Mouse (Mus musculus): ENCODE data around the gene Actl6a. TPM values are rescaled to one million over a fixed set of nuclear protein-coding genes. Genes with fewer than 3 reads are reported as not detected.

Actl6a gene
- polyA plus RNA-seq, 1 experiment = 31.7 TPM

DNA sequence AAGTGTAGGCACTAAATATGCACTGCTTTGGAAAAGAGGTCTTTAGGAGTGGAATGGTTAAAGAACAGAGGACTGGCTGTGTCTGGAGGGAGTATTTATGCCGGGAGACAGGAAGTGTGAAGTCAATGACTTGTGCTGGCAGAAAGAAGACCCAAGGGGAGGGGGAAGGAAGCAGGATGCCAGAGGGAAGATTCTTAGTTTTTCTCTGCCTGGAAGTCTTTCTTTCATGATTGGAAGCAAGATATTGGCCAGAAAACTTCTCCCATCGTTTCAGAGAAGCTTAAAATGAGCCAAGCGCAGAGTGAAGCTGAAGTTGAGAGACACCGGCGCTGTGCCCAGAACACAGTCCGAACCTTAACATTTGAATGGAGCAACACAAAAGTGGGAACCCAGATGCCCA is 36.9 kb upstream of the Actl6a start:
- TF ChIP-seq CTCF (IDR thresholded peaks at IDR 0.05; ENCODE audit: low read depth, low read length) (no peak), POLR2A (IDR thresholded peaks at IDR 0.05; ENCODE audit: borderline replicate concordance, low read depth, low read length) (no peak)
- H3K27ac ChIP-seq (ENCODE audit: insufficient read depth, low read depth, low read length) = peak overlapping the region; percentile 59
- no peak overlapping the region for H3K4me3 ChIP-seq (ENCODE audit: insufficient read depth, low read length)
- H3K4me1 ChIP-seq (ENCODE audit: control insufficient read depth, insufficient read depth, low read length) = peaks cover 21% of the 10 kb centered on the region

DNA sequence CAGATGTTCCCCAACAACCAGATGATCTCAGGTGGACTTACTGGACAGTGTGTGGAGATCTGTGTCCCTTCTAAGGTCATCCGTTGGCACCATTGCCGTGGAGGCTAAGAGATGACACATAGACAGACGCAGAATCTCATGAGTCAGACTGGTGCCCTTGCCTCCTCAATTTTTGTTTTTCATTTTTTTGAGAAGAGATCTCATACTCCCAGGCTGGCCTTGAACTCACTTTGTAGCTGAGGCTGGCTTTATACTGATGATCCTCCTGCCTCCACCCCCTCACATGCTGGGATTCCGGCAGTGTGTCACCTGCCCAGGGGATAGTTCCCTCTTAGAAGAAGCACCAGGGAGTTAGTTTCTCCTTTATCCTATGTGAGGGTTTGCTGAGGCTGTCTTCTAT is 35.9 kb upstream of the Actl6a start:
- no peak for TF ChIP-seq POLR2A (IDR thresholded peaks at IDR 0.05; ENCODE audit: borderline replicate concordance, low read depth, low read length)
- no peak for TF ChIP-seq CTCF (IDR thresholded peaks at IDR 0.05; ENCODE audit: low read depth, low read length)
- H3K4me3 ChIP-seq (ENCODE audit: insufficient read depth, low read length) = no peak overlapping the region

DNA sequence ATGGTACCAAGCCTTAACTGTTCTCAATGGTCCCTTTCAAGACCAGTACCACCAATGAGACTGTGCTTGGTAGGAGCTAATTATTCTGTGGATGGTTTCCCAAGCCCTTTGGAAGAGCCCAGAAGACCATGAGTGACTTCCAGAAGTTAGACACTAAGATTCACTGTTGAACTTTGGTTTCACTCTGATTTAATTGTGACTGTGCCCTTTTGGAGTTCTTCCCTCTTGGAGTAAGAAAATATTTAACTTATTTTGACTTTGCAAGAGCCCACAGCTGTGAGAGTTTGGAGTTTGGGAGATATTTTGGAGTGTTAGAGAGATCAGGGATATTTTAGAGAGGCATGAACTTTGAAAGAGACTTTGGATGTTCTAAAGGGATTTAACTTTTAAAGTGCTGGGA is 32.9 kb upstream of the Actl6a start:
- no peak for TF ChIP-seq POLR2A (IDR thresholded peaks at IDR 0.05; ENCODE audit: borderline replicate concordance, low read depth, low read length)
- no peak for TF ChIP-seq CTCF (IDR thresholded peaks at IDR 0.05; ENCODE audit: low read depth, low read length)
- H3K4me1 ChIP-seq (ENCODE audit: control insufficient read depth, insufficient read depth, low read length) = peaks cover 15% of the 10 kb centered on the region
- no peak overlapping the region for H3K27ac ChIP-seq (ENCODE audit: insufficient read depth, low read depth, low read length)
- H3K4me3 ChIP-seq (ENCODE audit: insufficient read depth, low read length) = no peak overlapping the region

More for the DNA sequence above, 35.9 kb upstream of the Actl6a start:
- Histone ChIP-seq H3K27ac (ENCODE audit: insufficient read depth, low read depth, low read length) (no peak overlapping the region), H3K4me1 (ENCODE audit: control insufficient read depth, insufficient read depth, low read length) (peaks cover 21% of the 10 kb centered on the region)

DNA sequence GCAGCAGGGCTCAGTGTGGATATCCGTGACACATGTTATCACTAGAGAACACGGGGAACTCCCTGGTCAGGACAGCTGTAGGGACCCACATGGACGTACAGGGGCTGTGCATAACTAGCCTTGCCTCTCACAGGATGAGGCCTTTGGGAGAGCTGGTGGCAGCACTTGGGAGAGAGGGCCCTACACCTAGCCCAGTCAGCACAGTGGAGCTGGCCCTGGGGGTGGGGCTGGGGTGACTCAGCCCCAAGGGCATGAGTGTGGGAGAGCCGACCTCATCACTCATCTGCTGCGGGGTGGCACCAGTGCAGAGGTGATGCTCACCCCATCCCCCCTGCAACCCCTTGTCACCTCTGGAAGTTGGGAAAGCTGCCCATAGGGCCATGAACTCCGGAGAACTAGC is 29.7 kb upstream of the Actl6a start:
- no peak overlapping the region for H3K27ac ChIP-seq (ENCODE audit: insufficient read depth, low read depth, low read length)
- H3K4me3 ChIP-seq (ENCODE audit: insufficient read depth, low read length) = no peak overlapping the region
- no peak for TF ChIP-seq CTCF (IDR thresholded peaks at IDR 0.05; ENCODE audit: low read depth, low read length)
- TF ChIP-seq POLR2A (IDR thresholded peaks at IDR 0.05; ENCODE audit: borderline replicate concordance, low read depth, low read length) = no peak
- no peaks in the 10 kb centered on the region for H3K4me1 ChIP-seq (ENCODE audit: control insufficient read depth, insufficient read depth, low read length)

DNA sequence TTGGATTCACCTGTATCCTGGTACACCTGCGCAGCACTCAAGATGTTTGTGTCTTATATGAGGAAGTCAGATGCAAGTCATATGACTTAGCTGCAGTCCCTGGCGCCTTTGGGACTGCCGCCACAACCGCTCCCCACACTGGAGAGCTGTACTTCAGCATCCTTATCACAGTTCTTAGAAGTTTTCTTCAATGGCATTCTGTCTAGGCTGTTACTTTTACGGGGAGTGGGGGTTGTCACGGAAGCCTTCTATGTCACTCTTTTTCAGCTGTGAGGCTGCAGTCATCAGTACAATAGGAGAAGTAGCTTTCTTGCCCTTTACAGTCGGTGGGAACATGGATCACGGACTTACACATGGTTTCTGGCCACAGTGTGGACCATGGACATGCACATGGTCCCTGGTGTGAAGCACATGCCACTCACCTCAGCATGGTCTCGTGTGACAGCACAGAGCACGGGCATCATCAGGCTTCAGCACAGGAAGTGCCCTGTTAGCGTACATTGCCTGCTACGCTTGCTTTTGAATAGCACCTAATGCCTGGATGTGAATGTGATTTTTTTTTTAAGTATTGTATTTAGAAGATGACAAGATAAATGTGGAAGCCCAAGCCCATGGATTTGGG is 23.1 kb upstream of the Actl6a start:
- Histone ChIP-seq H3K4me3 (ENCODE audit: insufficient read depth, low read length) (no peak overlapping the region), H3K27ac (ENCODE audit: insufficient read depth, low read depth, low read length) (no peak overlapping the region), H3K4me1 (ENCODE audit: control insufficient read depth, insufficient read depth, low read length) (no peaks in the 10 kb centered on the region)
- TF ChIP-seq CTCF (IDR thresholded peaks at IDR 0.05; ENCODE audit: low read depth, low read length) (no peak), POLR2A (IDR thresholded peaks at IDR 0.05; ENCODE audit: borderline replicate concordance, low read depth, low read length) (no peak)

DNA sequence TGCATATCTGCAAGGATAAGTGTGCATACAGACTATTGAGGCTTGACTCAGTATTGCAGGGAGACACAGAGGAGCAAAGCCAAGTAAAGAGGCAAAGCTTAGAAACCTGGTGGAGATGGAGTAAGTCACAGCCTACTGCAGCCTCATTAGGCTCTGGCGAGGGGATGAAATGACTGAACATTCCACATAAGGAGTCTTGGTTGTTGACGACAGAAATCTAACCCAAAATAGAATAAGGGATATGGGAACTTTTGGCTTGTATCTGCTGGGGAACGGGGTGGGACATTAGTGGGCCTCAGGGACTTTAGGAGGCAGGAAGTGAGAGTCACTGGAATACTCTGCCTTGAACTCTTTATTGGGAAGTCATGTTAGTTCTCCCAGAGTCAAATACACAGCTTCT is 21.5 kb upstream of the Actl6a start:
- Histone ChIP-seq H3K27ac (ENCODE audit: insufficient read depth, low read depth, low read length) (no peak overlapping the region), H3K4me1 (ENCODE audit: control insufficient read depth, insufficient read depth, low read length) (no peaks in the 10 kb centered on the region), H3K4me3 (ENCODE audit: insufficient read depth, low read length) (no peak overlapping the region)
- no peak for TF ChIP-seq POLR2A (IDR thresholded peaks at IDR 0.05; ENCODE audit: borderline replicate concordance, low read depth, low read length)
- TF ChIP-seq CTCF (IDR thresholded peaks at IDR 0.05; ENCODE audit: low read depth, low read length) = no peak

DNA sequence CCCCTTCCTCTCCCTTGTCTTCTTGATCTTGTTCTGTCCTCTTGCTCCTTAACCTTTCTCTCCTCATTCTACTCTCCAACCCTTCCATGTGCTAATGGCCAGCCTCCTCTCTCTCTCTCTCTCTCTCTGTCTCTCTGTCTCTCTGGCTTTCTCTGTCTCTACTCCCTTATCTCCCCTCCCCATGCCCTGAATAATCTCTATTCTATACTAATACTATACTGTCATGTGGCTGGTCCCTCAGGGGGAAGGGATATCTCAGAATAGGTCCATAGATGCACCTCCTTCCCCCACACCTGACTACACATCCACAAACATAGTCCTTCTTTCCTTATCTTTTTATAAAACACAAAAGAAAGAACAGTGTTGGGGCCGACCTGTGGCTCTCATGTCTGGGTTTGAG is 19.6 kb upstream of the Actl6a start:
- H3K27ac ChIP-seq (ENCODE audit: insufficient read depth, low read depth, low read length) = no peak overlapping the region
- TF ChIP-seq POLR2A (IDR thresholded peaks at IDR 0.05; ENCODE audit: borderline replicate concordance, low read depth, low read length) = no peak
- no peak for TF ChIP-seq CTCF (IDR thresholded peaks at IDR 0.05; ENCODE audit: low read depth, low read length)
- no peaks in the 10 kb centered on the region for H3K4me1 ChIP-seq (ENCODE audit: control insufficient read depth, insufficient read depth, low read length)
- H3K4me3 ChIP-seq (ENCODE audit: insufficient read depth, low read length) = no peak overlapping the region

DNA sequence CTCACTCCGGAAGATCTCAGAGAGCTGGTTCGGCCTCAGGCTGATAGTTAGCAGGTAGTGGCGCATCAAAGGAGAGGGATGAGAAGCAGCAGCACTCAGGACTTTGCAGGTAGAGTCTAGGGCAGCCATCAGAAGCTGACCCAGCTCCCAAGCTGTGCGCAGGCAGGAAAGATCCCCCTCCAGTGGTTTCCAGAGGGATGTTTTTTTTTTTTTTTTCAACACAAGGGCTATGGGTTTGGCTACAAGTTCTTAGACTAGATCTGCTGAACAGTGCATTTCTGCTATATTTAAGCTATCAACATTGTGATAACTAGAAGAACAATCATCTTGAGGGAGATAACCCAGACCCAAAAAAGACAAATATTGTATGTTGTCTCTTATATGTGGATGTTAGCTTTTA is 18.9 kb upstream of the Actl6a start:
- H3K27ac ChIP-seq (ENCODE audit: insufficient read depth, low read depth, low read length) = no peak overlapping the region
- no peak for TF ChIP-seq CTCF (IDR thresholded peaks at IDR 0.05; ENCODE audit: low read depth, low read length)
- TF ChIP-seq POLR2A (IDR thresholded peaks at IDR 0.05; ENCODE audit: borderline replicate concordance, low read depth, low read length) = no peak
- no peaks in the 10 kb centered on the region for H3K4me1 ChIP-seq (ENCODE audit: control insufficient read depth, insufficient read depth, low read length)
- H3K4me3 ChIP-seq (ENCODE audit: insufficient read depth, low read length) = no peak overlapping the region

DNA sequence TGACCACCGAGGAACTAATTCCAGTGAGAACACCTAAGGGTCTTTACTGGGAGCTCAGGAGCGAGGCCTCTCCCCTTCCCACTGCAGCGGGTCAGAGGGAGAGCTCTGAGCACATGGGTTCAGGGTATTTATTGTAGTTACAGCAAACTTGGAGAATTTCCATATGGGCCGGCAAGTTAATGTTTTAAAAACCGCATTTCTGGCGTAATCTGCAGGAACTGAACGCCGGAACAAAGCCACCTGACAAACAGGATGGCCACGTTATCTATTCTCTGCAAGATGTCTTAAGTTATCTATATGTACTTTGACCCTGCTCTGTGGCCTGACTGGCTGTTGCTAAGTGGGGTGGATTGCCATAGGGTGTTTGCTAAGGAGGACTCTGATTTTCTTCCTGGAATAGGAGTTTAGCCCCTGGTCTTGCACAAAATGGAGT is 16.5 kb upstream of the Actl6a start:
- no peak overlapping the region for H3K27ac ChIP-seq (ENCODE audit: insufficient read depth, low read depth, low read length)
- H3K4me1 ChIP-seq (ENCODE audit: control insufficient read depth, insufficient read depth, low read length) = no peaks in the 10 kb centered on the region
- no peak overlapping the region for H3K4me3 ChIP-seq (ENCODE audit: insufficient read depth, low read length)
- TF ChIP-seq POLR2A (IDR thresholded peaks at IDR 0.05; ENCODE audit: borderline replicate concordance, low read depth, low read length) (no peak), CTCF (IDR thresholded peaks at IDR 0.05; ENCODE audit: low read depth, low read length) (no peak)

DNA sequence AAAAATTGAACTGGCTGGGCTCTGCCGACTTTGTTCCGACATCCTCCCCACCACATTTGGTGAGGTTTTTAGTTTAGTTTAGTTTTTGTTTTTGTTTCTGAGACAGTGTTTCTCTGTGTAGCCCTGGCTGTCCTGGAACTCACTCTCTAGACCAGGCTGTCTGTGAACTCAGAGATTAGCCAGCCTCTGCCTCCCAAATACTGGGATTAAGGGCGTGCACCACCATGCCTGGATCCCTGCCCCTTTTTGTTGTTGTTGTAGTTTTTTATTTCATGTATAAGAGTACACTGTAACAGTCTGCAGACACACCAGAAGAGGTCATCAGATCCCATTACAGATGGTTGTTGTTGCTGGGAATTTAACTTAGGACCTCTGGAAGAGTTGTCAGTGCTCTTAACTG is 16.1 kb upstream of the Actl6a start:
- no peak for TF ChIP-seq CTCF (IDR thresholded peaks at IDR 0.05; ENCODE audit: low read depth, low read length)
- TF ChIP-seq POLR2A (IDR thresholded peaks at IDR 0.05; ENCODE audit: borderline replicate concordance, low read depth, low read length) = no peak
- H3K27ac ChIP-seq (ENCODE audit: insufficient read depth, low read depth, low read length) = no peak overlapping the region
- H3K4me1 ChIP-seq (ENCODE audit: control insufficient read depth, insufficient read depth, low read length) = no peaks in the 10 kb centered on the region
- H3K4me3 ChIP-seq (ENCODE audit: insufficient read depth, low read length) = no peak overlapping the region

DNA sequence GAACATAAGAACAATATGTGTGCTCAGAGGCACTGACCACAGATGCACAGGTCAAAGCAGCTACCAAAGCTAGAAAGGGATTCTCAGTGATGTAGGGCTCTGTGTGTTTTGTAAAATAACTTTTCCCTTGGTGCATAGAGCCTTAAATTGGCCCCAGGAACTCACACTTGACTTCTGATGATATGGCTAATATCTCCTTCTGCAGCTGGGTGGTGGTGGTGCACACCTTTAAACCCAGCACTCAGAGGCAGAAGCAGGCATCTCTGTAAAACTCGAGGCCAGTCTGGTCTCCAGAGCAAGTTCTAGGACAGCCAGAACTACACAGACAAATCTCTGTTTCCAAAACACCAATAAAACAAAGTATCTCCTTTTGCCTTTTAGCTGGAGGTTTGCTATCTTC is 15.2 kb upstream of the Actl6a start:
- Histone ChIP-seq H3K4me1 (ENCODE audit: control insufficient read depth, insufficient read depth, low read length) (no peaks in the 10 kb centered on the region), H3K4me3 (ENCODE audit: insufficient read depth, low read length) (no peak overlapping the region), H3K27ac (ENCODE audit: insufficient read depth, low read depth, low read length) (no peak overlapping the region)
- no peak for TF ChIP-seq CTCF (IDR thresholded peaks at IDR 0.05; ENCODE audit: low read depth, low read length)
- TF ChIP-seq POLR2A (IDR thresholded peaks at IDR 0.05; ENCODE audit: borderline replicate concordance, low read depth, low read length) = no peak
